Mouse (Mus musculus) myocyte (in vitro differentiated cells): ENCODE results near the gene Pgp.

Experiments used
- CEBPB ChIP-seq: IDR thresholded peaks from 2 replicates; pipeline ENCODE4 v1.6.1; 2011; ENCODE audit warnings: mild to moderate bottlenecking, moderate library complexity; ENCODE audit not compliant: poor library complexity, insufficient read depth, severe bottlenecking
- POLR2A ChIP-seq: IDR thresholded peaks from one replicate; pipeline ENCODE4 v1.6.1; 2011; ENCODE audit warnings: low read depth, mild to moderate bottlenecking, control low read depth, moderate library complexity; ENCODE audit not compliant: insufficient read length

- TF ChIP-seq POLR2A (no peak), CEBPB (no peak)
Observed at GRCm38 (mm10) chr17:24470701-24471527, 722 bp downstream of the Pgp start.
